Mouse (Mus musculus) cerebellum, adult 11 months (tissue): Measurements from ENCODE around the gene Hnrnpll.

Source experiments
- DNase-seq: peaks from one replicate; pipeline ENCODE4 v3.0.0; 2022

Gene Hnrnpll

DNA sequence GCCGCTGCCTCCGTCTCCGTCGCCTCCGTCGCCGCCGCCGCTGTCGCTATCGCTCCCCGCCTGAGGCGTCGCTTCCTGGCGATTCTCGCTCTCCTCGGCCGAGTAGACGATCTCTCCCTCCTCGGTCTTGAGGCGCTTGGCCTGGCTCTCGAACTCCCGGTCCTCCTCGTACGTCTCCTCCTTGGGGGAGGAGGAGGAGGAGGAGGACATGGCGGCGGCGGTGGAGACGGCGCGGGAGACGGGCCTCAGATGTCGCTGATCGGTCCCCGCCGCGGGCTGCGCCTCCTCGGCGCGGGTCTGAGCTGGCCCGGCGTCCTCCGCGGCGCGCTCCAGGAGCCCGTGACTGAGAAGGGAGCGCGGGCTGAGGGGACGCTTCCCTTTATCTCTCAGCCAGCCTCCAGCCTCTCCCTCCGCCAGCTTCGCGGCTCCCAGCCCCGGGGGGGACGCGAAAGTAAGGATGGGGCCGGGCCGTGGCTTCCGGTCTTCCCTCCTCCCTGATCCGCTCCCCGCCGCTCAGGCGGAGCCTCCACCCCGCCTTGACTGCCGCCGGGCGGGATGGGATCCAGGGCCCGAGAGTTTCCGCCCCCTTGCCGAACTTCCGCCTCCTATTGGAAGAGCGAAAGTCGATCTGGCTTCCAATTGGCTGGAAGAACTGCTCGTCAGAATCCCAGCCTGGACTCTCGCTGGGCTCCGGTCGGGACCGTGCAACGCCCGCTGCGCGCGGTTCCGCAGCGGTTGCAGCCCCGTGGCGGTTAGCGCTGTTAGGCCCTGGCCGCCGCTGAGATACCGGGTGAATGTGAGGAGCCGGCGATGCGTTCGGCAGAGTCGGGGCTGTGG, at the start of gene Hnrnpll:
TSS of gene Hnrnpll (minus strand) at position 552 of the 837 bp plus-strand sequence.
- peak; percentile 98 for DNase-seq

DNA sequence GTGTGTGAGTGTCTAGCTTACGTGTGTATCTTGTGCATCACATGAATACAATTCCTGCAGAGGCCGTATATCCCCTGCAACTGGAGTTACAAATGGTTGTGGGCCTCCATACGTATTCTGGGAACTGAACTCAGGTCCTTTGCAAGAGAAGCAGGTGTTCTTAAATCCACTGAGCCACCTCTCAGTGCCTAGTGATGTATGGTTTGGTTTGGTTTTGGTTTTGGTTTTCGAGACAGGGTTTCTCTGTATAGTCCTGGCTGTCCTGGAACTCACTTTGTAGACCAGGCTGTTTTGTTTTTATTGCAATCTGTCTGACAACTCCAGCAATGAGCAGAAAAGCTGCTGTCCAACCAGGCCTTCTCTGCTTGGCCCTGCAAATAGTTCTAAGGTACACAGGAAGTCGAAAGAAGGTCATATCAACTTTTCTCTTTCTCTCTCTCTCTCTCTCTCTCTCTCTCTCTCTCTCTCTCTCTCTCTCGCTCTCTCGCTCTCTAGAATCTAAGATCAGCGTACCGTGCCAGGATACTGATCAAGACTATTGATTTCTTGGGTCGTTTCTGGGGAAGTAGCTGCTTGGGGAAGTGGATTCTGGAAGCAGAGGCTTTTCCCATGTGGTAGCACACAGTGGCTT, 43.3 kb upstream of the Hnrnpll start:
- DNase-seq = no peak

DNA sequence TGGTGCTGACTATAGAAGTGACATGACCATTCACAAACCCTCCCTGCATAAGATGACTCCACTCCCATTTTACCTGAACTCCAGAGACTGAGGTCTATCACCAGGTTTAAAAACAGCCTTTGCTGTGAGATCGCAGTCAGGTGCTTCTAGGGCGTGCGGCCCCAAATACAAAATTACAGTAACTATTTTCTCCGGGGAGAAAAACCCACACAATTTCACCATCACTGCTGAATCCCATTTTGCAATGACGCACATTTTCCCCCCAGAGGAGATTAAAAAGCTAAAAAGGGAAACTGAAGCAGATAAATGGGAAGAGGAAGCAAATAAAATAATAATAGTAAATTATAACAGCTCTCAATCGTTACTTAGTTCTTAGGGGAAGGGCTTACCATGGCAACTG, 37.7 kb upstream of the Hnrnpll start:
- no peak for DNase-seq

DNA sequence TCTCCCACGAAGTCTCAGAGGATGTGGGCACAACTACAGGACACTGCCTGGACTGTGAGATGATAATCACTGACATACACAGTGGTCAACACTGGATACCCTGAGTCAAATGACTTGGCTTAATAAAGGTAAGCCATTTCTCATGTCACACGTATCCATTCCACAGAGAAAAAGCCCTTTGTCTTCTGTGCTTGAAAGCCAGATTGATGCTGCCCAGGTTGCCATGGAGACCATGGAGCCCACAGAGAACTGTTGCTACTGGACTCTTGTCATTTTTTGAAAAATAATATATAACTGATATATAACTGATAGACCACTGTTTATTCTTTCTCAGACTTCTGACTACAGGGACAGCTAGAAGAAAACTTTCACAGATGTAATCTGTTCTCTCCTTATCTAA, 35.1 kb upstream of the Hnrnpll start:
- no peak for DNase-seq

DNA sequence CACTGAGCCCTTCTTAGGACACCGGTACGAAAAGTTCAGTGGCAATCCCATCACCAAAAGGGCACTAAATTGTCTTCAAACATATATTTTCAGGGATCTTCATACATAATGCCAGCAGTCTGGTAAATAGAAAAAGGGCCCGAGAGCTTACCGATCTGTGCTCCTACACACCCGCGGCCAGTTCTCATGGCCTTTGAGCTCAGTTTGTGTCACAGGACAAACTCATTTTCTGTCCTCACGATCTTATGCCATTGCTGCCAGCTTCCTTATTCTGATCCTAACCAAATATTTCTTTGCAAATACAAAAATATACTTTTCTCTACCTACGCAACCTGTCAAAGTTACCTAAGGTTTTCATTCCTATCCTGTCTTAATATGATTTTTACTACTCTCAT, 34.6 kb upstream of the Hnrnpll start:
- DNase-seq = no peak

DNA sequence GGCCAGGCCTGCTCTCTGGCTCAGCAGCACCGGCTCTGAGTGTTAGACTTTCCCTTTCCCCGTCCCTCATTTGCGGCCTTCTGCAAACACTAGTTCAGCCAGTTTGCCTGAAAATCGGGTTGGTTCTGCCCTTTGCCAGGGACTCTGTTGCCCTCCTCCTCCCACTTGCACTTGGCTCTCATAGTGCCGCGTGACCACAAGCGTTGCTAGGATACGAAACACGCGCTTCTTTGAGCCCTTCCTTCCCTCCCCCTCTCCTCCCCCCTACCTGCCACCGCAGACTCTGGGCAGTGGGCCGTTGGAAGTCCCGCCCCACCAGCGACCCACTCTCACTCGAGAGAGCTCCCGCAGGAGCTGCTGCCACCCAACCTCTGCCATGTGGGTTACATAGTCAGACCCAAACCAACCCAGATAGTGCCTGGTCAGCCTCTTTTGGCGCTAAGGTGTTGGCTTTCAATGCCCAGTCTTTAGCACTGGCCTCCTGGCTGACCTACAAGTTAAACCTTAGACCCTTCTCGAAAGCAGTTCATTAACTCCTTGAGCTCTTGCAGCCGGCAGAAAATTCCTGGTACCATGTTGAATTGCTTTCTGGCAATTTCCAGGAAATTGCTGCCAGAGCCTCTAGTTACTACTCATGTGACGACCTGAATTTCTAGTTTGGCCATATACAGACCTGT, 34.0 kb upstream of the Hnrnpll start:
- DNase-seq = peak; percentile 4

DNA sequence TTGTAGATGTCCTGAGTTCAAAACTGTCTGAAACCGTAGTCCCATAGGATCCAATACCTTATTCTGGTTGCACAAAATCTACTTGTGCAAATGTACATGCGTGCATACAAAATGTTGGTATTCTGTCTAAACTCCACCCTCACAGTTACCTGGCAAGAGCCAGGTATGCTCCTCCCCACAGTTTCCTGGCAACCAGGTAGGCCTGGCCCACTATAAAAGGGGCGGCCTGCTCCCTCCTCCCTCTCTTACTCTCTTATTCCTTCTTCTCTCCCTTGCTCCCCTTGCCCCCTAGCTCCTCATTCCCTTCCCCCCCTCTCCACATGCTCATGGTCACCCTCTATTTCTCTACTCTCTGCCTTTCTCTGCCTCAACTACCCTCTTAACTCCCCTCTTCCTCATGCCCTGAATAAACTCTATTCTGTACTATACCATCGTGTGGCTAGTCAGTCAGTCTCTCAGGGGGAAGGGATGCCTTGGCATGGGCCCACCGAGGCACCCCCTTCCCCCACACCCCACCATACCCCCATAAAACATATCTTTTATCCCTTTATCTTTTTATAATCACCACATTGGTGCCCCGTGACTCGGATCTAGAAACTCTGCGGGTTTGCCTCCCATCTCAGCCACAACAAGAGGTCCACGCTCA, 33.2 kb upstream of the Hnrnpll start:
- DNase-seq = no peak

DNA sequence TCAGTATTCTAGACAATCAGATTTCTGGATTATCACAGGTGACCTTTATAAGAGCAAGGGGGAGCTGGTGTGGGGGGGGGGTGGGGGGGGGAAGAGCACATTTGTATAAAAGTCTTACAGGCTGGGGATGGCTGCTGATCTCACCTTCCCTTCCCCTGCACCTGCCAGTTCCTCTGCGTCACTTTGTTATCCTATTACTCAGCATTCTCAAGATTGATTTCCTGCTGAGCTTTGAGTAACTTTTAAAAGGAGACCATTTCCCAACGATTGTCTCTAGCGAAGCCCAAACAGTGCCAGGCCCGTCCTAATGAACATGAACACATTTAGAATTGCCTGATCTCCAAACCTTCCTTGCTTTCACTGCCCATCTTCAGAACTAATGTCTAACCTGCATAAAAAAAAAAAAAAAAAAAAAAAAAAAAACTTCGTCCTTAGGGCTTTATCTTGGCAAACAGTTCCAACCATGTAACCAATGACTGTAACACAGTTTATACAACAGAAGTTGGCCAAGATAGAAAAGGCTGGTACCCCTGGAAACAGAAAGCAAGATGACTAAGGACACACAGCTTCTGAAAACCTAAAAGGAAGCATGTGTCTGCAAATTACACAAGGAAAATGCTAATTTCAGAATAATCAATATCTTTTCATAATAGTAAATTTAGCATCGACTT, 29.9 kb upstream of the Hnrnpll start:
- no peak for DNase-seq

DNA sequence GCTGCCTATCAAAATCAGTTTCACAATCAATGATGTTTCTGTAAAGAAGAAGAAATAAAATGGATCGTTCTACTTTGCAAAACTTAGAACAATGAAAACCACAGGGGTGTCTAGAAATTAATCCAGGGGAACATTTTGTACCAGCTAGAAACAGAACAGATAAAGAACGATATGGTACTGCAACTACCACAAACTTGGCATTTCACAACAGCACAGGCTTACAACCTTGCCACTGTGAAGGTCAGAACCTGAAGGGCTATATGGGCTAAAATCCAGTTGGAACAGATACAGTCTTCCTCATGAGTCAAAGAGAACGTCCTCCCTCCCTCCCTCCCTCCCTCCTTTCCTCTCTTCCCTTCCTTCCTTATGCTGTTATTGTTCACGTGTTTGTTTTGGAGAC, 28.4 kb upstream of the Hnrnpll start:
- no peak for DNase-seq

DNA sequence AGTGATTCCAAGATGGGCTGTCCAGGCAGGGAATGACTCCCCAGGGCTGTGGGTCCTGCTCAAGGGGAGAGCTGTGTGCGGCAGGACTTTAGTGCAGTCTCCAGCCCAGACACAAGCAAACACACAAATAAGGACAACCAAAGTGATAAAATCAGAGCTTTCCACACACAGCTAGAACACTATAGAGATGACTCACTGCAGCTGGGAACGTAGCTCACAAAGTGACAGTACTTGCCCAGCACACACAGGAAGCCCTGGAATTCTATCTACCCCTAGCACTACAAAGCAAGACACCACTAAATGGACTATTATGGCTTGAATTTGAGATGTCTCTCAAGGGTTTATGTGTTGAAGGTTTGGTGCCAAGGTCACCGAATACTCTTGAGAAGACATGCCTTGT, 26.0 kb upstream of the Hnrnpll start:
- no peak for DNase-seq

DNA sequence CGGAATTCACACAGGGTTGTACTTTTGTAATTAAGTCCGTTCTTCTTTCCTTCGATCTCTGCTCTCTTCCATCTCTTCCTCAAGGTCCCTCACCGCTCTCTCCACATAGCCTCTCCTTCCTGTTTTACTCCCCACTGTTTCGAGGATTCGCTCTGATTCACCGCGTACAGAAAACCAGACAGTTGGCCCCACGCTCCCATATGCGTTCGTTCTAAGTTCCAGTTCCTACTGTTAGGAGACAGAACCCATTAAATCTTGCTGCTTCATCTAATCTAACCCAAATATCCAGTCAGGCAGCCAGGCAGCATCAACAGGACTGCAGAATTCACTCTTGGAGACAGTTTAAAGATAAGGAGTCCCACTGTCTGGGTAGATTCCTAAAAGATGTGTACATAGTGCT, 24.5 kb upstream of the Hnrnpll start:
- no peak for DNase-seq

DNA sequence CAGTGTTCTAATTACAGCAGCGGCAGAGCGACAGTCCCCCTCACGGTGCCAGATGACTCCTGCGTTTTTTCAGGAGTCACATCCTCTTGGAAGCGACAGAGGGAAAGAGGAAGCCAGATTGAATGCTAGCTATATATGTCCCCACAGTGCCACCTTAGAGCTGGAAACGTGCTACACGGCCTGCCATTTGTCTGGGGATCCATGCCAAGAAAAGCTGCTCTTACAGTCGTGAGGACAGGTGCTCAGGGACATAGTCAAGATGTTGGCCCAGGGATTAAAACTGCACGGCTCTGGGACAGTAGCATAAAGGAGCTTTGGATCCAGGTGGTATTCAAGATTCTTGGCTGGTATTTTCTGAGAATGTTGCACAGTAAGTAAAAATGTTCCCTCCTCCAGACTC, 22.3 kb upstream of the Hnrnpll start:
- no peak for DNase-seq

DNA sequence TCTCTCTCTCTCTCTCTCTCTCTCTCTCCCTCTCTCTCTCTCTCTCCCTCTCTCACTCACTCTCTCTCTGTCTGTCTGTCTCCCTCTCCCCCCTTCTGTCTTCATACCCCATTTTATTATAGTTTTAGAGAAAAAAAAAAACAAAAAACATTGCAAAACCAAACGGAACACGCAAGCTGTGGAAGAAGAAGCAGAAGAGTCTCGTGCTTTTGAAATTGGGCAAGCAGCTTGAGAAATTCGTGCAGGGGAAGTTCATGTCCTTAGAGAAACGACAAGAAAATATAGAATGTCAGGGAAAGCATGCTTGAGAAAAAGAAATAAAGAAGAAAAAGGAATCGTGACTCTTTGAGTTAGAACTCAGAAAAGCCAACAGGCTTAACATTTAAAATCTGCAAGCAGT, 21.1 kb upstream of the Hnrnpll start:
- DNase-seq = no peak

DNA sequence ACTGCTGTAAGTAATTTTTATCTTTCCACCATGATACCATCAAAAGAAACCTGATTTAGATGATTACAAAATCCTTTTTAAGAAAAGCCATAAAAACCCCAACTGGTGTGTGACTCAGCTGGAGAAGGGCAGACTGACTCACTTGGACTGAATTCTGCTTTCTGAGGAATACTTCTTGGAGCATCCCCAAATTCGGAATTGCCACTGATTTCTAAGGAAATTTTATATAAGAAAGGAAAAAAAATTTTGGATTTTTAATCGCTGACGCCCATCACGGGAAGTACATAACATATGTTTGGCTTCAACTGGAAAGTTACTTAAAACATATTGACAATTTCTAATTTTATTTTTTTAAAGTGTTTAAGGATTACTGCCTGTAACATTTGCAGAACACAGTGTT, 16.6 kb upstream of the Hnrnpll start:
- DNase-seq = no peak

DNA sequence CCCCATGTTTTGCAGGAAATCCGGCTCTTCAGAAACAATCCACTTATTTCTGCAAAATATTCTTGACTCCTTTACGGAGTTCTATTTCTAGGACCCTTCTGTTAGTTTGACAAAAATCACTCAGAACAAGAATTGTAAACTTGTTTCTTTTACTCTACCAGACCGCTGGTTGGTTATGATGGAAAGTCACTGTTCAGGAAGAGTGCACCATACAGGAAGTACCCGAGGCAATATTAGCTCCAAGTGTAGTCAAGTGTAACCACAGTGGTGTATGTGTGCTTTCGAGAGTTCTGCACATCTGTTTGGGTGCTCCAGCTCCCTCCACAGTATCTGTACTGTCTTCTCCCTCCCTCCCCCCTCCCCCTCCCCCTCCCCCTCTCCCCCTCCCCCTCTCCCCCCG, 5.1 kb upstream of the Hnrnpll start:
- DNase-seq = no peak

DNA sequence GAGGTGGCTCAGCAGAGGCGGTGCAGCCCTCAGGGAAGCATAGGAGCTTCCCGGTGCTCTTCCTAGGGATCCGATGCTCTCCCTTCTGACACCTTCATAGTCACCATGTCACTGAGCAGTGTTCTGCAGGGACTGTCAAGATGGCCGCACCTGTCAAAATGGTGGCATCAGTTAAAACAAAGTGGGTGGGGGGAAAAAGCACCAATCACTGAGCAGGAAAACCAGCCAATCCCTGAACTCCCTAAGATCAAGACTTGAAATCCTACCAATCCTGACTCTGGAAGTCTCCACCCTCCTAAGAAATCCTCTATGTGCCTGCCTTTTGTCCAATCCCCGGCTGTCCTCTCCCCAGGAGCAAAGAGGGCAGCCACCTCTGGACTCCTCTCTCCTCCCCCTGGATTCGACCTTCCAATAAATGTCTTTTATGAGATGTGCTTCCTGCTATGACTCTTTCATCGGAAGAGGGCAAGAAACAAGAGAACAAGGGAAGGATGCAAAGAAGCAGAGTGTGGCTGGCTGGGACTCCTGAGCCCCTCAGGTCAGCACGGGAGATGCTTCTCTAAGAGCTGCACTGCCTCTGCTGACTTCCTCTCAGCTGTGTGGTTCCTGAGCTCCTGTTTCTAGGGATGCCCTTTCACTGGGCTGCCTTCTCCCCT, 1.8 kb upstream of the Hnrnpll start:
- no peak for DNase-seq

DNA sequence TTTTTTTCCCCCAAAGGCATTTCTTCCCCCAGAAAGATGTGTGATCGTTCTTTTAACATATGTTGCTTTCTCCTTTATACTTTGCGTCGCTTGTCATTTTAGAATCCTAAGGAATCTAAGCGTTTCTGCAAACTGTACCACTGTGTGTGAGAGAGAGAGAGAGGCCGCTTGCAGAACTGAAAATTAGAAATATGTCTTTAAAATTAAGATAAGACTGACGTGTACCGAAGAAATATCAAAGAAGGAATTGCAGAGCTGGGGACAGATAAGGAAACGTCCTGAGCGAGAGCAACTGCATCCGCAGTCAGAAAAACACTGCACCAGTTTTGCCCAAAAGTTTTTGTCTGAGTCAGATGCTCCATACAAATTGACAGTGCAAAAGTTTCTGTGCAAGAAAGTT, 1.3 kb upstream of the Hnrnpll start:
- no peak for DNase-seq

DNA sequence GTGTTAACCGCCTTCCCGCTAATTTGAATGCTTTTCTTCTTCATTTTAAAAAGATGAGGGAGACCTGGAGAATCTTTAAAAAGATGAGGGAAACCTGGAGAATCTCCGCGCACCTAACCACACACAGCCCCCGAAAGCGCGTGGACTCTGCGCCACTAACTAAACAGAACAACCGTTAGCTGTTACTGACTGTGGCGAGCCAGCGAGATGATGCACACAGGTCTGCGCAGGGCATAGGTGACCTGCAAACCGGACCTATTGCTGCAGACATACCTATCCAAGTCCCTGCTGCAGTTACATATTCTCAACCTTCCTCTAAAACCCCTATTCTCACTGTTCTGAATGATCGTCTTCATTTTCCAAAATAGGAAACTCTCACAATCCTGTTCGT, 481 bp upstream of the Hnrnpll start:
- no peak for DNase-seq

DNA sequence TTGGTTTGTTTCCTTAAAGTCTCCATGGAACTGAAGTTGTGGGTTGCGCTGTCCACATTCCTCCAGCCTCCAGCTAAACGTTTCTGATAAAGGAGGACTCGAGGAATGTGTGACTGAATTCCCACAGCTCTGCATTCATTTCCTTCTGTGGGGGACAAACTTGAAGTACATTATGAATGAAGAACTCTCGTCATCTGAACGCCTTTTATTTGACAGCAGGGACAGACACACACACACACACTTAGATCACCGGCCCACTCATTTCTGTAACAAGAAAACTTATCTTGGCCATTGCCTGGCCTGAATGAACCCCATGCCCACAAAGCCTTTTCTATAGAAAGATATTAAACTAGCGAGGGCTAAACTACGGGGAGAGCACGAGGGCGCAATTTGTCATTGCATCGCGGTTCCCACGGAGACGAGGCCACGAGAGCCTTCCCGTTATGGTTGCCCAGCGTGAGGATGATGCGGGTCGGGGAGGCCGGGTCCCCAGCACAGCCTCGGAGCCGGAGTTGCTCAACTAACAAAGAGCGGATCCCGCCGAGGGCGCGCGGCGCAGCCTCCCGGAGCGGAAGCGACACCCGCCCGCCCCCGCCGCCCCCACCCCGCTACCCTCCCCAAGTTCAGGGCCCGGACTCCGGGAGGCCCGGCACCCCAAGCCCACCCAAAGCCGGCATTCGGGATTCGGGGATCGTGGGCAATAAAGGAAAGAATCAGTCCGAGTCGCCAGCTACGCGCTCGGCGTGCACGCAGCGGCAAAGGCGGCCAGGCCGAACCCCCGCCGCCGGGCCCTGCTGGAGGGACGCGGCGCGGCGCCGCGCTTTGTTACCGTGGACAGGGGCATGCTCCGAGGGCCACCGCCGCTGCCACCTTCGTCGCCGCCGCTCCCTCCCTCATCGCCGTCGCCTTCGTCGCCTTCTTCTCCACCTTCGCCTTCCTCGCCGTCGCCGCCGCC, 1.0 kb downstream of the Hnrnpll start:
- DNase-seq = peak; percentile 35

DNA sequence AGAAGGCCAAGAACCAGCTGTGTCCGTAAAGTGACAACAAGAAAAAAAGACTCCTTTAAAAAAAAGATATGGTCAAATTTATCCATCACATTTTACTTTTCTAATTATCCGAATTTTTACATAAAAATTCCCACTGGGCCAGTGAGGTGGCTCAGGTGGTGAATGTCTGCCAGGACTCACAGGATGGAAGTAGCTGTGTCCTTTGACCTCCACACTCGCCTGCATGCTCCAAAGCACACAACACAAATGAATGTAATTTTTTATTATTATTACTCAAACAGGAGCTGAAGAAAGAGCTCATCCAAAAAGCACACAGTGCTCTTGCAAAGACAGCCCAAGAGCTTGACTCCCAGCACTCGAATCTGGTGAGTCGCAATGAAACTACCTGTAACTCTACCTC, 2.0 kb downstream of the Hnrnpll start:
- DNase-seq = no peak

DNA sequence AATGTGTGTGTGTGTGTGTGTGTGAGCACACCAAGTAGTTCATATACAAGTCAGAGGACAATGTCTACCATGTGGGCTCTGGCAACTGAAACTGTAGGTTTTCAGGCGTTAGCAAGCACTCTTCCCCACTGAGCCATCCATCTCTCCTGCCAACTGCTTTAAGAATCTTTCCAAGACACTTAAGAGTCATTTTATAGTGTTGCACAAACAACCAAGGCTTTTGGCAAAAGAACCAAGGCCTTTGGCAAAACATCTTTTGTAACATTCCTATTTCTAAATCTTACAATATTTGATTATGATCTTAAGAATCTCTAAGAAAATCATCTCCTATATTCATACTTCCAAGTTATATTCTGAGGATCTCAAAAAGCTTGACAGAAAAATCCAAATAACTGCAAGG, 2.4 kb downstream of the Hnrnpll start:
- no peak for DNase-seq
